In genomic region chr10:111107387-111107786, GRCm38 (mm10) we compare ENCODE assay signal across 9 mouse cellular contexts. TPM values are rescaled to one million over a fixed set of nuclear protein-coding genes. Genes with fewer than 3 reads are reported as not detected.
A peak's percentile ranks its signal among the peaks of the same experiment; 100 is the strongest.
DNase-seq lines count a peak whose midpoint lies in the region; TF ChIP-seq lines count a peak whose summit lies in the region.
"Had no signal": no experiment of that assay in that cellular context is flagged by ENCODE, and none has a peak within 500 bp of the region (broad histone marks: within the 10 kb centered on the region; RNA-seq: fewer than 3 reads in every experiment).

No protein-coding gene starts in this region.

- no peak overlapping the region for H3K4me3 ChIP-seq in bone marrow, adult 2 months (replicated peaks; ENCODE audit: control insufficient read depth, low read depth, low read length)
- H3K4me3 ChIP-seq: lung, embryonic 15.5 days had no signal

- WGBS in bone marrow, adult 2 months, result 22% methylated on average over 7 of the region's 7 CpGs

- peaks cover 1% of the 10 kb centered on the region; the same call in 1 of the 2 replicates for H3K4me1 ChIP-seq in bone marrow, adult 2 months (ENCODE audit: control insufficient read depth, insufficient read depth, low read length)
- H3K4me1 ChIP-seq: lung, embryonic 15.5 days had no signal

- no peak for TF ChIP-seq POLR2A in bone marrow, adult 2 months (IDR thresholded peaks at IDR 0.05; ENCODE audit: borderline replicate concordance, control insufficient read depth, low read depth, low read length)

- no peak overlapping the region for H3K27ac ChIP-seq in bone marrow, adult 2 months (ENCODE audit: control insufficient read depth, insufficient read depth, low read depth, low read length, poor library complexity)
- H3K27ac ChIP-seq: lung, embryonic 15.5 days had no signal

- TF ChIP-seq CTCF in bone marrow, adult 2 months (IDR thresholded peaks at IDR 0.05; ENCODE audit: control insufficient read depth, insufficient read depth, low read length), result peak; percentile 74

- DNase-seq in embryo, embryonic 10 days (ENCODE audit: low spot score), result peak; percentile 70
- no peak for DNase-seq in embryo, embryonic 9.5 days (ENCODE audit: extremely low spot score)
- peak; percentile 85 for DNase-seq in A20 (ENCODE audit: low read depth, low spot score)
- peak; percentile 50 to 65 for DNase-seq in frontal cortex, postnatal 14 days (ENCODE audit: low spot score in 2 of 2)
- DNase-seq in layer of hippocampus, postnatal 10 days (ENCODE audit: low spot score in 2 of 2), result peak; percentile 73 to 75
- peak; percentile 56 for DNase-seq in lung, postnatal 25 days (ENCODE audit: low spot score)
- peak; percentile 62 for DNase-seq in spleen, adult 12 weeks (ENCODE audit: low spot score)

RNA-seq across cellular contexts. Expression of gene Osbpl8, which starts 57.2 kb away (rescaled TPM):
- 15.3 and 25.0 TPM in 2 replicates for polyA plus RNA-seq in bone marrow, adult 2 months (2011; ENCODE audit: insufficient read depth, insufficient read length, low replicate concordance, missing spikeins)
- total RNA-seq in layer of hippocampus, postnatal 10 days (2021), result 10 to 100 TPM; 59.7 to 62.5 TPM
